Mouse (Mus musculus) layer of hippocampus, postnatal 14 days (tissue): ENCODE measurements at regions not wholly inside any gene's neighbourhood (a gene's known extent, or its start where the extent isn't known, plus 50 kb on each side); places are given as distances from the start of the nearest gene placed in this dataset.

Source experiments
- DNase-seq, 2 experiments: peaks; one replicate each; pipeline ENCODE4 v3.0.0; 2021 to 2022; ENCODE audit warnings: low spot score in 2 of 2, mixed read lengths in 1 of 2

GRCm38 (mm10) chr2:30718329-30718675 is 85.2 kb downstream of the 1700001O22Rik start:
- peak; percentile 92 for DNase-seq

GRCm38 (mm10) chr2:30717566-30718328 is 85.7 kb downstream of the 1700001O22Rik start:
- DNase-seq: no peak

GRCm38 (mm10) chr2:30716580-30717565 is 86.6 kb downstream of the 1700001O22Rik start:
- DNase-seq: no peak

DNA sequence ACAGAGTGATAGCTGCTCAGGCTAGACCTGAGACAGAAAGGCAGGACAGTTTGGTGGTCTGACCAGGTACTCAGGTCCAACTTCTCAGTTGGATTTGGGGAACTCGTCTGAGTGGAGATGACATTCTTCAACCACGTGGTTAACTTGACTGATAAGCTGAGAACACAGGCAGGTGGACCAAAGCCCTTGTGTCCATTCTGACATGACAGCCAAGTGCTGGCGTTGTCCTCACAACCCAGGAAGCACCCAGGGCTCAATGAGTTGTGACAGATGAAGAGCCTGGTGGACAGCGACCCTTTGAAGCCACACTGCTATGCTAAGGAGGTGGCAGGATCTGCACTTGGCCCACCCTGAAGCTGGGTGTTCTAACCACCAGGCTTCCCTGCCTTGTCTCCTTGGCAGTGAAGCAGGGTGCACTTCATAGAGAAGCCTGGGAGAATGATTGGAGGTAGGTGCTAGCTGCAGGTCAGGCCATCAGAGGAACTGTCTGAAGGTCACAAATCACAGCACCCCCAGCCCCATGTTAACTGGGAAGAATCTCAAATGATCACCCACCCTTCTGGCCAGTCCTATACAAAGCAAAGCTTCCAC is 87.6 kb downstream of the 1700001O22Rik start:
- no peak for DNase-seq

GRCm38 (mm10) chr2:30713535-30713934 is 89.9 kb downstream of the 1700001O22Rik start:
- DNase-seq: no peak

DNA sequence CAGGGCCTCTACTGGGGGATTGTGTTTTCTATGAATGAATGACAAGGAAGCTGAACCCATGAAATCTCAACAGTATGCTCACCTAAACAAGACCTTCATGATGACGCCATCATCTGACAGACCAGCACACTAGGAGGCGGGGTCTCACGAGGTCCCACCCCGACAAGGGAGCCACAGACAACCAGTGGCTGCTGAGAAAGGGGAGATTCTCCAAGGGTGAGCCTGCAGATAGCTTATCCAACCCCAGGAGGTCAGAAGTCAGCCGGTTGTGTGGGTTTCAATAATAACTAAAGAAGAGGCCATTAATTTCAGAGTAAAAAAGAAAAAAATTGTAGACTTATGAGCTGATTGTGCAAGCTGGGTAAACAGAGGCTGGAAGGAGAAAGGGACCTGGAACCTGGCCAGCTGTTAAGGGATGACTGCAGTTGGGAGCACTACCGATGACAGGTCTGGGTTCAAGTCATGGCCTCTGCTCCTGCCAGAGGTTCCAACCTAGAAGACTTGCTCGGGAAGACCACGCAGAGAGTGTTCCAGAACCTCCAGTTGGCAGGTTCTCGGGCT is 90.5 kb downstream of the 1700001O22Rik start:
- no peak for DNase-seq

DNA sequence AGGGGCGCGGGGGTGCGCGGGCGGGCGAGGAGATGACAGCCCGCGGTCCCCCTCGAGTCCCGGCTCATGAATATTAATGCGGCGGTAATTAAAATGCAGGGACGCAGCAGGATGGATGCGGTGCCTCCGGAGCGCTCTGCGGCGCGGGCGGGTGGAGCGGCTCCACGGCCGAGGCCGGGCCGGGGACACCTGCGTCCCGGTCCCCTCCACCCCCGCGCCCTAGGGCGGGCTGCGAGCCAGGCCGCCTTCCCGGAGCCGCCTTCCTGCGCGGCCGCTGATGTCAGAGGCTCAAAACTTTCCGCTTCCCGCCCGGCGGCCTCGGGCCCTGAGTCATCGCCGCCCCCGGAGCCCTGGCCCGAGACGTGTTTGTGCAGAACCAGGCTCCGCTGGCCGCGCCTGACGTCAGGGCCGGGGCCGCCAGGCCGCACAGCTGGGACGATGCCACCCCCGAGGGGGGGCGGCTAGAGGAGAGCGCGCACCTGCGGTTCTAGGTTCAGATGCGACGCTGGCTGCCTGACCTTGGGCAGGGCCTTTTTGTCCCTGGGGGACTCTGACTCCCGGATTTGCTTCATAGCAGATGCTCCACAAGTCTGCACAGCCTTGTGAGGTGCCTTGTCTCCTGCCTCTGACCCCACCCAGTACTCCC is 91.5 kb downstream of the 1700001O22Rik start:
- DNase-seq: peak in 1 of 2 experiments; percentile 81

GRCm38 (mm10) chr2:30711476-30711852 is 92.0 kb downstream of the 1700001O22Rik start:
- DNase-seq: no peak

DNA sequence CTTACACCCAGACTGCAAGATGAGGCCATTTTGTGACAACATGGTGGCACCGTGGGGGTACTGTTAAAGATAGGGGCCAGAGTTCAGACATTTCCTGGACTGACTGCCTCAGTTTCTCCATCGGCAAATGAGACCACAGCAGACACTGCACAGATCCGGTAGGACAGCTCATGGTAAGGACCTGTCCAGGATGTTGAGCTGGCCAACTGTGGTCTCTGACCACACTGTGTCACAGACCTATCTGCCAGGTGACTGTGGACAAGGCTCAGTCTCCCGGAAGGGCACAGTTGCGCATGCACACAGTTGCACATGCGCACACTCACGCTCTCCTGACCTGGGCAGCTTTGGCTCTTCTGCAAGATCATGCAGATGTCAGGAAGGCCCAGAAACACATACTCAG is 92.6 kb downstream of the 1700001O22Rik start:
- no peak for DNase-seq

- DNase-seq: no peak
These were observed 94.0 kb downstream of the 1700001O22Rik start for GRCm38 (mm10) chr2:30709386-30709884.

- no peak for DNase-seq
These were observed 94.6 kb downstream of the 1700001O22Rik start for GRCm38 (mm10) chr2:30708762-30709385.

DNA sequence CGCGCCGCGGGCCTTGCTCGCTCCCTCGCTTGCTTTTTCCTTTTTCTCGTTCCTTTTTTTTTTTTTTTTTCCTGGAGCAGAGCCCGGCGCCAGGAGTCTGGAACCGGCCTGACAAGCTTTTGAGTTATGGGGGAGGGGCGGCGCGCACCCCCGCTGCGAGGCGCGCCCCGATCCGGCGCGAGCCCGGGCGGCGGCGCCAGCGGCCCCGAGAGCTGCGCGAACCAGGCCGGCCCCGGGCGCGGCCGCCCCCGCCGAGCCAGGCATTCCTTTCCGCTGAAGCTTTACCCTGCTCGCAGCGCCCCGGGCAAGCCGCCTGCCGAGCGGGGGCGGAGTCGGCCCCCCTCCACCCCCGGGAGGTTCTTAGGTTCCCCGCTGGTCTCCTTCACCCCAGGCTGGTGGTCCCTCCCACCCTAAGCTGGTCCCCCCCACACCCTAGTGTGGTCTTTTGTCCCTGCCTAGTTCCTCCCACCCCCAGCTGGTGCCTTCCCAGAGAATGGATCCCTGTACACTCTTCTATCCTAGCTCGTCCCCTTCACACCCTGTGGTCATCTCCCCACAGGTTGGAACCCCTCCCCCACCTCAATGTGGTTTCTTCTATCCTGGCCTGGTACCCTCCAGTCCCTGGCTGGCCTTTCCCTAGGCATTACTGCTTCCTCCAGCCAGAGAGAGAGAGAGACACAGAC is 95.3 kb downstream of the 1700001O22Rik start:
- peak in 1 of 2 experiments; percentile 78 for DNase-seq

DNA sequence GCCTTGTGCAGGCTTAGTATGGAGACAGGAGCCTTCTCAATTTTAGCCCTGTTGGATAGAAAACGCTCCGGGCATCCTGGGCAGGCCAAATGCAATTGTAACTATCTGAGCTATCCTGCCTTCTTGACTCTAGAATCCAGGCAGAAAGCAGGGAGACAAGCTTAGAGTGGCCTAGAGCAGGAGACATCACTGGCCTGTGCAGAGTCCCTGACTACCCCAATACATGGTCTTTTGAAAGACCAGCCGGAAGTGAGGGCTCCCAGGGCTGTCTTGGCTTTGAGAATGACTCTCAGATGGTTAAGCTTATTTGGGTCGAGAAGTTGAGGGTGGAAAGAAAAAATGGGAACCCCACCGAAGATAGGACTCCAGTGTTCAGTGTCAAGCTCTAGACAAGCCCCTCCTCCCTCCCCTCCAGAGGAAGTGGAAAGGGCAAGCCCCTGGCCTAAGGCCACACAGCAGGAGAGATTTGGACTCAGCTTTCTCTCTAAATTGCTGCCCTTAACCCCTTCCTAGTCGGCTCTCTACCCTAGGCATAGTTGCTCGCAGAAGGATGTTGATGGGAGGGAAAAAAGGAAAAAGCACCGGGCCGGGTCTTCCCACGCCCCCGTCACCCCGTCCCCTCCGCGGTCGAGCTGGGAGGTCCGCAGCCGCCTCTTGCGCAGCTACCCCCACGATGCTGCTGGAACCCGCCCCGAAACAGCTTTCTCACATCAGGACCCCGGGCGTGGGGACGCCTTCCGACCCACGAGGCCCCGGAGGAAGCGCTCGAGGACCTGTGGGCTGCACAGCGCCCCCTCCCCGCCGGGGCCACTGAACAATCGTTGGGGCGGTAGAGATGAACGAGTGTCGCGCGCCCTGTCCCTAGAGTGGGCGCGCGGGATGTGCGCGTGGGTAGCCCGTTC is 96.1 kb downstream of the 1700001O22Rik start:
- DNase-seq: peak in 1 of 2 experiments; percentile 61

GRCm38 (mm10) chr2:30706036-30706435 is 97.4 kb downstream of the 1700001O22Rik start:
- no peak for DNase-seq

- no peak for DNase-seq
These were observed 100.2 kb downstream of the 1700001O22Rik start for GRCm38 (mm10) chr2:30703308-30703707.

- no peak for DNase-seq
These were observed 100.8 kb downstream of the 1700001O22Rik start for GRCm38 (mm10) chr2:30702711-30703110.

DNA sequence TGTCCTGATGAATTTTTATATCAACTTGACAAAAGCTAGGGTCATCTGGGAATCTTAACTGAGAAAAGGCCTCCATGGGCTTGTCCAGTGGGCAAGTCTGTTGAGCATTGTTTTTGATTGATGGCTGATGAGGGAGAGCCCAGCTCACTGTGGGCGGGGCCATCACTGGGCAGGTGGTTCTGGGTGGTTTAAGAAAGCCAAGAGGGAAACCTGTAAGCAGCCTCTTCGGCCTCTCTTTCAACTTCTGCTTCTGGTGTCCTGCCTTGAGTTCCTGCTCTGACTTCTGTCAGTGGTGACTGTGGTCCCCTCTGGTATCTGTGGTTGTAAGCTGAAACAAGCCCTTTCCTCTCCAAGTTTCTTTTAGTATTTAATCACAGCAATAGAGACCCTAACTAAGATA is 102.6 kb downstream of the 1700001O22Rik start:
- no peak for DNase-seq

- no peak for DNase-seq
These were observed 103.0 kb downstream of the 1700001O22Rik start for GRCm38 (mm10) chr2:30700471-30700870.
